Mouse (Mus musculus) embryonic fibroblast, embryonic 13.5 days (primary cell): ENCODE results near the gene C1qtnf4.

ENCODE experiments used
- CTCF ChIP-seq: IDR thresholded peaks from 2 replicates; pipeline ENCODE4 v1.5.1; 2011; ENCODE audit warnings: mild to moderate bottlenecking, control low read depth, low read length, moderate library complexity, borderline replicate concordance; ENCODE audit not compliant: insufficient read depth
- POLR2A ChIP-seq: IDR thresholded peaks from 2 replicates; pipeline ENCODE4 v1.6.1; 2011; ENCODE audit warnings: low read depth, mild to moderate bottlenecking, control low read depth, low read length, moderate library complexity

DNA sequence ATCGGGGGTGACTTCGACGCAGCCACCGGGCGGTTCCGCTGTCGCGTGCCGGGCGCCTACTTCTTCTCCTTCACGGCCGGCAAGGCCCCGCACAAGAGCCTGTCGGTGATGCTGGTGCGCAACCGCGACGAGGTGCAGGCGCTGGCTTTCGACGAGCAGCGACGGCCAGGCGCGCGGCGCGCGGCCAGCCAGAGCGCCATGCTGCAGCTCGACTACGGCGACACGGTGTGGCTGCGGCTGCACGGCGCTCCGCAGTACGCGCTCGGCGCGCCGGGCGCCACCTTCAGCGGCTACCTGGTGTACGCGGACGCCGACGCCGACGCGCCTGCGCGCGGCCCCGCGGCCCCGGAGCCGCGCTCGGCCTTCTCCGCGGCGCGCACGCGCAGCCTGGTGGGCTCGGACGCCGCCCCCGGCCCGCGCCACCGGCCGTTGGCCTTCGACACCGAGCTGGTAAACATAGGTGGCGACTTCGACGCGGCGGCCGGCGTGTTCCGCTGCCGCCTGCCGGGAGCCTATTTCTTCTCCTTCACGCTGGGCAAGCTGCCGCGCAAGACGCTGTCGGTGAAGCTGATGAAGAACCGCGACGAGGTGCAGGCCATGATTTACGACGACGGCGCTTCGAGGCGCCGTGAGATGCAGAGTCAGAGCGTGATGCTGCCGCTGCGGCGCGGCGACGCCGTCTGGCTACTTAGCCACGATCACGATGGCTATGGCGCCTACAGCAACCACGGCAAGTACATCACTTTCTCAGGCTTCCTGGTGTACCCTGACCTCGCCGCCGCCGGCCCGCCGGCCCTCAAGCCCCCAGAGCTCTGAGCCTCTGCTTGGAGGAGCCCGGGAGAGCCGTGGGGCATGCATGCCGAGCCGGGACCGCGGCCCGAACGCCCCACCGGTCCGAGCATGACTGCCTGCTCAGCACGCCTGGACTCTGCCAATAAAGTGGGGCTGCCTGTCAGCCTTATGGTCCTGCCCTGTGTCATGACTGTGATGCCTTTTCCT, 4.2 kb downstream of the C1qtnf4 start:
- no peak for TF ChIP-seq CTCF
- no peak for TF ChIP-seq POLR2A
